Mouse (Mus musculus): ENCODE measurements around the gene P2rx4. TPM values are rescaled to one million over a fixed set of nuclear protein-coding genes. Genes with fewer than 3 reads are reported as not detected.

The P2rx4 gene
- polyA plus RNA-seq, 1 experiment = 59.2 TPM

GRCm38 (mm10) chr5:122676002-122676401 lies 31.3 kb upstream of the P2rx4 start:
- no peak overlapping the region for H3K27ac ChIP-seq (ENCODE audit: insufficient read depth, low read length)
- 84% methylated on average over 8 of the region's 8 CpGs for WGBS
- no peaks in the 10 kb centered on the region for H3K27me3 ChIP-seq (ENCODE audit: control insufficient read depth, insufficient read depth, low read length)
- DNase-seq (ENCODE audit: low read depth in 1 of 2, low spot score in 2 of 2) = no peak
- no peak for TF ChIP-seq POLR2A (IDR thresholded peaks at IDR 0.05; ENCODE audit: low read depth, low read length)
- TF ChIP-seq CTCF (IDR thresholded peaks at IDR 0.05; ENCODE audit: extremely low read depth, insufficient read depth, insufficient read length, insufficient replicate concordance) = no peak
- peaks cover 2% of the 10 kb centered on the region; the same call in 1 of the 2 replicates for H3K36me3 ChIP-seq (ENCODE audit: control insufficient read depth, insufficient read depth, low read length)
- 0 out of 2 replicates have a peak, but pooled peaks cover 3% of the 10 kb centered on the region for H3K4me1 ChIP-seq (ENCODE audit: control insufficient read depth, insufficient read depth, insufficient read length)
- no peak overlapping the region for H3K4me3 ChIP-seq (ENCODE audit: extremely low read depth, insufficient read depth, insufficient read length)

GRCm38 (mm10) chr5:122677983-122678382 lies 29.4 kb upstream of the P2rx4 start:
- H3K4me1 ChIP-seq (ENCODE audit: control insufficient read depth, insufficient read depth, insufficient read length) = 0 out of 2 replicates have a peak, but pooled peaks cover 3% of the 10 kb centered on the region

DNA sequence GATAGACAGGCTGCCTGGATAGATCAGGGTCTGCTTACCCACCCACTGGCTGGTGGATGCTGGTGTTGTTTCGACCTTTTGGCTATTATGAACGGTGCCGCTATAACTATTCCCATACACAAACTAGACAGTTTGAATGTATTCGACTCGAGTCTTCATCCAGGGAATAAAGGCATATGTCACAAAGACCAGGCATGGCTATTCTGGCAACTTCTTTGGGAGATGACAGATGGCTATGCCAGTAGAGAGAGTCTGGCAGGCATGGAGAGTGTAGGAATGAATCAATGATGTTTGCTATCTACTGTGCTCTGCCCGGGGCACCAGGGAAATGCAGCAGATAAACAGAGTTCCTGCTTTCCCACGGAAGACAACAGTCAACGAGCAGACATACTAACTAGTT lies 27.5 kb upstream of the P2rx4 start:
- Histone ChIP-seq H3K27me3 (ENCODE audit: control insufficient read depth, insufficient read depth, low read length) (no peaks in the 10 kb centered on the region), H3K27ac (ENCODE audit: insufficient read depth, low read length) (no peak overlapping the region), H3K4me3 (ENCODE audit: extremely low read depth, insufficient read depth, insufficient read length) (no peak overlapping the region), H3K4me1 (ENCODE audit: control insufficient read depth, insufficient read depth, insufficient read length) (peaks cover 6% of the 10 kb centered on the region; the same call in 1 of the 2 replicates), H3K36me3 (ENCODE audit: control insufficient read depth, insufficient read depth, low read length) (no peaks in the 10 kb centered on the region)
- DNase-seq (ENCODE audit: low read depth in 1 of 2, low spot score in 2 of 2) = no peak
- 87% methylated on average over 8 of the region's 8 CpGs for WGBS
- TF ChIP-seq CTCF (IDR thresholded peaks at IDR 0.05; ENCODE audit: extremely low read depth, insufficient read depth, insufficient read length, insufficient replicate concordance) (no peak), POLR2A (IDR thresholded peaks at IDR 0.05; ENCODE audit: low read depth, low read length) (no peak)

More at GRCm38 (mm10) chr5:122677983-122678382, 29.4 kb upstream of the P2rx4 start:
- no peak for TF ChIP-seq CTCF (IDR thresholded peaks at IDR 0.05; ENCODE audit: extremely low read depth, insufficient read depth, insufficient read length, insufficient replicate concordance)
- TF ChIP-seq POLR2A (IDR thresholded peaks at IDR 0.05; ENCODE audit: low read depth, low read length) = no peak
- no peak overlapping the region for H3K27ac ChIP-seq (ENCODE audit: insufficient read depth, low read length)
- H3K36me3 ChIP-seq (ENCODE audit: control insufficient read depth, insufficient read depth, low read length) = peaks cover 2% of the 10 kb centered on the region; the same call in 1 of the 2 replicates
- no peaks in the 10 kb centered on the region for H3K27me3 ChIP-seq (ENCODE audit: control insufficient read depth, insufficient read depth, low read length)
- 27% methylated on average over 9 of the region's 9 CpGs for WGBS
- H3K4me3 ChIP-seq (ENCODE audit: extremely low read depth, insufficient read depth, insufficient read length) = no peak overlapping the region
- no peak for DNase-seq (ENCODE audit: low read depth in 1 of 2, low spot score in 2 of 2)

DNA sequence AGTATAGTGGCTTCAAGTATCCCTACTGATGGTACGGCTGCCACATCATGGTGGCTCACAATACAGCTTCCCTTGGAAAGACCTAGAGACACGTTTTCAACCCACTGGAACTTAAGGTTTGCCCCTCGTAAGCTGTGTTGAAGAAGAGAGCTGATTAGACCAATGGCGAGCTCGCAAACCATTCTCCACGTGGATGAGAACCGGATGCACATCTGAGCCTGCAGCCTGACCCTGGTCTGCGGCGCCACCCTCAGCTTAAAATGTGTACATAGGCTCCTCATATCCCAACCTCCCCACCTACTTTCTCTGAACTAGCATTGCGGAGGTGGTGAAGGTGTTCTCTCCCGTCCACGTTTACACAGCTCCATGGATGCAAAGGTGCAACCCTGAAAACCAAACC lies 26.1 kb upstream of the P2rx4 start:
- Histone ChIP-seq H3K4me3 (ENCODE audit: extremely low read depth, insufficient read depth, insufficient read length) (no peak overlapping the region), H3K4me1 (ENCODE audit: control insufficient read depth, insufficient read depth, insufficient read length) (peaks cover 6% of the 10 kb centered on the region; the same call in 1 of the 2 replicates), H3K27me3 (ENCODE audit: control insufficient read depth, insufficient read depth, low read length) (no peaks in the 10 kb centered on the region), H3K27ac (ENCODE audit: insufficient read depth, low read length) (no peak overlapping the region), H3K36me3 (ENCODE audit: control insufficient read depth, insufficient read depth, low read length) (no peaks in the 10 kb centered on the region)
- DNase-seq (ENCODE audit: low read depth in 1 of 2, low spot score in 2 of 2) = no peak
- no peak for TF ChIP-seq CTCF (IDR thresholded peaks at IDR 0.05; ENCODE audit: extremely low read depth, insufficient read depth, insufficient read length, insufficient replicate concordance)
- TF ChIP-seq POLR2A (IDR thresholded peaks at IDR 0.05; ENCODE audit: low read depth, low read length) = no peak
- WGBS = 94% methylated on average over 12 of the region's 12 CpGs

DNA sequence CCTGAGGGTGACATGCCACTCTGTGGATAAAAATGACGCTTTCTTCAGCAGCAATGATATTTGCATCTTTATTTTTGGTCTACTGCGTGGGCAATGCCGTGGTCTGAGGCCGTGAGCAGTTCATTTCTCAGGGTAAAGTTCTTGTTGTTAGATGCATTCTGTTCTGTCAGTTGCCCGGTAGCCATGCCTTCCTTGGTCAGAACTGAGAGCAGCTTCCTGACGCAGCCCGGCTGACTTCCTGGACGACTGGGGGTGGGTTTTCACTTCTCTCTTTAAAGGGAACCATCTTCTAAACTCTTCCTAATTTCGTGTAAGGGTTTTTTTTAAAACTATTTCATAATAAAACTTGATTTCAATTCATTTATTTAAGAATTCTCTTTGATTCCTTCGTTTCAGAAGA lies 23.4 kb upstream of the P2rx4 start:
- Histone ChIP-seq H3K27me3 (ENCODE audit: control insufficient read depth, insufficient read depth, low read length) (no peaks in the 10 kb centered on the region), H3K4me1 (ENCODE audit: control insufficient read depth, insufficient read depth, insufficient read length) (peaks cover 4% of the 10 kb centered on the region; the same call in 1 of the 2 replicates), H3K36me3 (ENCODE audit: control insufficient read depth, insufficient read depth, low read length) (no peaks in the 10 kb centered on the region), H3K27ac (ENCODE audit: insufficient read depth, low read length) (peak overlapping the region; percentile 78), H3K4me3 (ENCODE audit: extremely low read depth, insufficient read depth, insufficient read length) (no peak overlapping the region)
- WGBS = 8% methylated on average over 10 of the region's 10 CpGs
- TF ChIP-seq POLR2A (IDR thresholded peaks at IDR 0.05; ENCODE audit: low read depth, low read length) (no peak; the same call in 1 of the 2 replicates), CTCF (IDR thresholded peaks at IDR 0.05; ENCODE audit: extremely low read depth, insufficient read depth, insufficient read length, insufficient replicate concordance) (no peak)
- peak; percentile 42 to 55 for DNase-seq (ENCODE audit: low read depth in 1 of 2, low spot score in 2 of 2)

GRCm38 (mm10) chr5:122687391-122687790 lies 20.0 kb upstream of the P2rx4 start:
- Histone ChIP-seq H3K36me3 (ENCODE audit: control insufficient read depth, insufficient read depth, low read length) (no peaks in the 10 kb centered on the region), H3K4me1 (ENCODE audit: control insufficient read depth, insufficient read depth, insufficient read length) (peaks cover 4% of the 10 kb centered on the region; the same call in 1 of the 2 replicates), H3K4me3 (ENCODE audit: extremely low read depth, insufficient read depth, insufficient read length) (no peak overlapping the region), H3K27ac (ENCODE audit: insufficient read depth, low read length) (no peak overlapping the region), H3K27me3 (ENCODE audit: control insufficient read depth, insufficient read depth, low read length) (no peaks in the 10 kb centered on the region)
- WGBS = 87% methylated on average over 4 of the region's 4 CpGs
- DNase-seq (ENCODE audit: low read depth in 1 of 2, low spot score in 2 of 2) = no peak
- TF ChIP-seq POLR2A (IDR thresholded peaks at IDR 0.05; ENCODE audit: low read depth, low read length) = no peak

DNA sequence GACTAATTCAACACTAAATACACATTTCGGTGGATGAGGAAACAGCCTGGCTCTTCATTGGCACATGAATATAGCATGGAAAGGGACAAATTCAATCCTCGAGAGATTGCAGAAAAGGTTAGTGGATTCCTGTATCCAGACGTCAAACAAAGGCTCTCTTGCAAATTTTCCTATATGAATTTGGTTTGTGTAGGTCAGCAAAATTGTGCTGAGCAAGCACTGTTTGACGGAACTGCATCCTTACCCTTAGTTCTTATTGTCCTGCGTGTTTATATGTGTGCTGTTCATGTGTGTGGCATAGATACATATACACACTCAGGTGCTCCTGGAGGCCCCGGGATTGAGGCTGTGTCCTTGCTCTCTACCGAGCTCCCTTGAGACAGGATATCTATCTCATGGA lies 18.2 kb upstream of the P2rx4 start:
- TF ChIP-seq CTCF (IDR thresholded peaks at IDR 0.05; ENCODE audit: extremely low read depth, insufficient read depth, insufficient read length, insufficient replicate concordance) (no peak), POLR2A (IDR thresholded peaks at IDR 0.05; ENCODE audit: low read depth, low read length) (no peak)
- Histone ChIP-seq H3K4me1 (ENCODE audit: control insufficient read depth, insufficient read depth, insufficient read length) (no peaks in the 10 kb centered on the region), H3K4me3 (ENCODE audit: extremely low read depth, insufficient read depth, insufficient read length) (no peak overlapping the region), H3K27me3 (ENCODE audit: control insufficient read depth, insufficient read depth, low read length) (no peaks in the 10 kb centered on the region), H3K36me3 (ENCODE audit: control insufficient read depth, insufficient read depth, low read length) (no peaks in the 10 kb centered on the region), H3K27ac (ENCODE audit: insufficient read depth, low read length) (no peak overlapping the region)
- WGBS = 88% methylated on average over 7 of the region's 7 CpGs
- no peak for DNase-seq (ENCODE audit: low read depth in 1 of 2, low spot score in 2 of 2)
